Comparison of ENCODE assay signal across 9 mouse cellular contexts in genomic region chr8:84454532-84454931, GRCm38 (mm10).
DNase-seq lines count a peak whose midpoint lies in the region; ATAC-seq and TF ChIP-seq lines count a peak whose summit lies in the region.
"Had no signal": no experiment of that assay in that cellular context is flagged by ENCODE, and none has a peak within 500 bp of the region (broad histone marks: within the 10 kb centered on the region; RNA-seq: fewer than 3 reads in every experiment).

No protein-coding gene starts in this region.

- H3K27me3 ChIP-seq in Patski: peaks cover 15% of the 10 kb centered on the region
- H3K27me3 ChIP-seq: embryonic facial prominence, embryonic 13.5 days had no signal

- peak; percentile 26 for DNase-seq in layer of hippocampus, adult 11-12 months (ENCODE audit: low spot score)
- DNase-seq in layer of hippocampus, adult 18-20 months (ENCODE audit: low spot score in 2 of 2): no peak
- DNase-seq in Patski (ENCODE audit: low read depth, low spot score): peak; percentile 12
- peak; percentile 81 for DNase-seq in embryo, embryonic 9.5 days (ENCODE audit: extremely low spot score)
- DNase-seq in kidney, adult 8-10 months: peak; percentile 12 to 36
- DNase-seq in yolk sac, embryonic 10.5 days (ENCODE audit: low spot score): peak; percentile 69

- no peak for TF ChIP-seq CTCF in Patski (IDR thresholded peaks at IDR 0.05)

- no peak for ATAC-seq in Patski
- 0 out of 2 replicates have a peak, but pooled peaks have one; percentile 42 for ATAC-seq in megakaryocyte progenitor cell, adult 5-6 weeks (replicated peaks; ENCODE audit: poor library complexity)
- no peak for ATAC-seq in activated CD4-positive, CD25-positive, alpha-beta regulatory T cell, adult 4 months

- POLR2A ChIA-PET in Patski (lab: Charles Lee): no interaction called here

- CTCF ChIA-PET in Patski (lab: Charles Lee): no interaction called here

- in situ Hi-C loops in Patski (cut with MboI; ENCODE audit: low pct_unique_long_range_greater_than_20kb): no loop called here

Comparison
In these comparisons a context has a peak if more than half of its experiments do, and no peak if none do; other contexts are left out.
1. DNase-seq: peak in layer of hippocampus, adult 11-12 months (single experiment), Patski (single experiment), embryo, embryonic 9.5 days (single experiment), kidney, adult 8-10 months (2 of 2) and yolk sac, embryonic 10.5 days (single experiment); none in layer of hippocampus, adult 18-20 months (0 of 2).